Mouse (Mus musculus) embryonic facial prominence, embryonic 15.5 days (tissue): ENCODE data around the gene Syne3. TPM values are rescaled to one million over a fixed set of nuclear protein-coding genes. Genes with fewer than 3 reads are reported as not detected.

Experiments used
- ATAC-seq: fragments of 200-750 bp; cut with Nextera tagmentation; 2 replicates; pipeline ENCODE4 v1.8.0; 2017; ENCODE audit warnings: low read depth, moderate TSS enrichment; ENCODE audit not compliant: insufficient number of reproducible peaks, low FRiP score, low TSS enrichment
- H3K27ac ChIP-seq: fragments of 300-500 bp; sonication (generic); replicated peaks from 2 replicates; pipeline ENCODE4 v1.5.1; 2015; ENCODE audit warnings: mild to moderate bottlenecking, inconsistent platforms
- H3K27me3 ChIP-seq: fragments of 300-500 bp; sonication (generic); 2 replicates; pipeline ENCODE4 v1.6.1; 2015; ENCODE audit warnings: inconsistent platforms
- H3K36me3 ChIP-seq: fragments of 300-500 bp; sonication (generic); 2 replicates; pipeline ENCODE4 v1.6.1; 2015; ENCODE audit warnings: mild to moderate bottlenecking, inconsistent platforms
- H3K4me1 ChIP-seq: fragments of 300-500 bp; sonication (generic); 2 replicates; pipeline ENCODE4 v1.6.1; 2015; ENCODE audit warnings: inconsistent platforms
- H3K4me2 ChIP-seq: fragments of 300-500 bp; sonication (generic); replicated peaks from 2 replicates; pipeline ENCODE4 v1.6.1; 2015; ENCODE audit warnings: mild to moderate bottlenecking, inconsistent platforms
- H3K4me3 ChIP-seq: fragments of 300-500 bp; sonication (generic); replicated peaks from 2 replicates; pipeline ENCODE4 v1.5.1; 2015; ENCODE audit warnings: mild to moderate bottlenecking, inconsistent platforms
- H3K9ac ChIP-seq: fragments of 300-500 bp; sonication (generic); 2 replicates; pipeline ENCODE4 v1.6.1; 2015; ENCODE audit warnings: inconsistent platforms
- H3K9me3 ChIP-seq: fragments of 300-500 bp; sonication (generic); replicated peaks from 2 replicates; pipeline ENCODE4 v1.6.1; 2016; ENCODE audit warnings: inconsistent platforms
- WGBS: fragments of 180-500 bp; shearing (Covaris S2); methylation state at CpG from one replicate; pipeline ENCODE4 v1.1.7; 2015; 5-methylcytosine and 5-hydroxymethylcytosine counted together
- polyA plus RNA-seq: library from polyadenylated mRNA; unstranded; fragments of >200 nt; fragmentation: Nextera tagmentation; extraction: Ambion mirVana; gene quantifications from 2 replicates; pipeline ENCODE4 v1.2.1, GENCODE M21; 2015

Gene Syne3
- polyA plus RNA-seq, 1 experiment from 2014 or later = 3.6 TPM

- Histone ChIP-seq H3K27me3 (no peaks in the 10 kb centered on the region; the same call in 1 of the 2 replicates), H3K9ac (no peak overlapping the region), H3K4me3 (no peak overlapping the region), H3K27ac (no peak overlapping the region), H3K4me2 (no peak overlapping the region), H3K36me3 (peaks cover 8% of the 10 kb centered on the region; the same call in 1 of the 2 replicates), H3K9me3 (no peaks in the 10 kb centered on the region), H3K4me1 (no peaks in the 10 kb centered on the region)
- ATAC-seq = no peak
- WGBS = 64% methylated on average over 11 of the region's 11 CpGs
Measured at GRCm38 (mm10) chr12:104958263-104958662, 51.3 kb downstream of the Syne3 start.

DNA sequence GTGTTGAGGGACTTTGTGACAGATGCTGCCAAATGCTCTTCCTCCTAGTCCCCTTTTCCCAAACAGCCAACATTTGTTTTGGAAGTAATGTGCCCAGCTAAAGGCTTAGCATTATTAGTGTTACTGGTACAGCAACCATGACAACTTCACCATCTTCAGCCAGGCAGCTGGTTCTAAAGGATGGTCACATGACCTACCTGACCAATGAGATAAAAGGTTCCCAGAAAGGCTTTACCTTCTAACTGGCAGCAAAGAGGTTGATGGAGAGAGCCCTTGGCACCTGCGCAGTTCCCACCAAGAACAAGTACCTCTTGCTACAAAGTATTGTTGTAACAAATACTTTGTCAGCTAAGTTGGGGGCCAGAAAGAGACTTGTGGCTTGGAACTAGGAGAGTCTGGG, 52.4 kb downstream of the Syne3 start:
- Histone ChIP-seq H3K4me2 (no peak overlapping the region), H3K4me1 (no peaks in the 10 kb centered on the region), H3K36me3 (peaks cover 8% of the 10 kb centered on the region; the same call in 1 of the 2 replicates), H3K27me3 (no peaks in the 10 kb centered on the region; the same call in 1 of the 2 replicates), H3K9me3 (no peaks in the 10 kb centered on the region), H3K27ac (no peak overlapping the region), H3K4me3 (no peak overlapping the region), H3K9ac (no peak overlapping the region)
- ATAC-seq = no peak
- 94% methylated on average over 1 of the region's 1 CpGs for WGBS

DNA sequence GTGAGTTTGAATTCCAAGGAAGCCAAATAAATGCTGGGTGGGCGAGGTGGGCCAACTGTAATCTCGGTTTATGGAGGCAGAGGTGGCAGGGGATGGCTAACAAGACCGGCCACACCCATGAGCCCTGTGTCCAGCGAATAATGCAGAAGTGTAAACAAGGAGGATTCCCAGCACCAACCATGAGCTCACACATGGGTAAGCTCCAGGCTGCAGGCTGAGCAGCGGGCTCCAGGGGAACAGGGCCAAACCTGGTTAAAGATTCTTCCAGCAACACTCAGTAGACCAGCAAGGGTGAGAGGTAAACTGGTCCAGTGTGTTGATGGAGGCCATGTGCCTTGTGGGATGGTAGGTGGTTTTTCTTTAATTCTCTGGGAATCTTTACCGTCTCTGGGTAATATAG, 53.2 kb downstream of the Syne3 start:
- 78% methylated on average over 6 of the region's 6 CpGs for WGBS

GRCm38 (mm10) chr12:104955003-104955800, 54.4 kb downstream of the Syne3 start:
- no peak overlapping the region for H3K9ac ChIP-seq
- no peaks in the 10 kb centered on the region for H3K9me3 ChIP-seq
- no peaks in the 10 kb centered on the region; the same call in 1 of the 2 replicates for H3K27me3 ChIP-seq
- H3K4me2 ChIP-seq = no peak overlapping the region
- no peak overlapping the region for H3K27ac ChIP-seq
- H3K4me1 ChIP-seq = no peaks in the 10 kb centered on the region
- no peak for ATAC-seq
- H3K36me3 ChIP-seq = 0 out of 2 replicates have a peak, but pooled peaks cover 2% of the 10 kb centered on the region
- H3K4me3 ChIP-seq = no peak overlapping the region
- WGBS = 65% methylated on average over 17 of the region's 17 CpGs

More for the DNA sequence above, 53.2 kb downstream of the Syne3 start:
- no peaks in the 10 kb centered on the region; the same call in 1 of the 2 replicates for H3K27me3 ChIP-seq
- no peak overlapping the region for H3K4me3 ChIP-seq
- H3K4me1 ChIP-seq = no peaks in the 10 kb centered on the region
- H3K4me2 ChIP-seq = no peak overlapping the region
- no peaks in the 10 kb centered on the region for H3K9me3 ChIP-seq
- no peak overlapping the region for H3K9ac ChIP-seq
- H3K36me3 ChIP-seq = peaks cover 8% of the 10 kb centered on the region; the same call in 1 of the 2 replicates
- H3K27ac ChIP-seq = no peak overlapping the region
- no peak for ATAC-seq

- Histone ChIP-seq H3K9me3 (no peaks in the 10 kb centered on the region), H3K27ac (no peak overlapping the region), H3K27me3 (no peaks in the 10 kb centered on the region; the same call in 1 of the 2 replicates), H3K9ac (no peak overlapping the region), H3K4me1 (no peaks in the 10 kb centered on the region), H3K4me2 (no peak overlapping the region), H3K36me3 (0 out of 2 replicates have a peak, but pooled peaks cover 2% of the 10 kb centered on the region), H3K4me3 (no peak overlapping the region)
- WGBS = 29% methylated on average over 4 of the region's 4 CpGs
- no peak for ATAC-seq
Measured at GRCm38 (mm10) chr12:104953941-104954340, 55.7 kb downstream of the Syne3 start.

- ATAC-seq = no peak
- Histone ChIP-seq H3K4me2 (no peak overlapping the region), H3K27ac (no peak overlapping the region), H3K36me3 (0 out of 2 replicates have a peak, but pooled peaks cover 2% of the 10 kb centered on the region), H3K27me3 (no peaks in the 10 kb centered on the region), H3K4me3 (no peak overlapping the region), H3K4me1 (no peaks in the 10 kb centered on the region), H3K9me3 (no peaks in the 10 kb centered on the region), H3K9ac (no peak overlapping the region)
- WGBS = 15% methylated on average over 5 of the region's 5 CpGs
Measured at GRCm38 (mm10) chr12:104952458-104952857, 57.2 kb downstream of the Syne3 start.

GRCm38 (mm10) chr12:104947911-104948310, 61.7 kb downstream of the Syne3 start:
- H3K4me2 ChIP-seq = no peak overlapping the region
- 73% methylated on average over 2 of the region's 2 CpGs for WGBS
- no peak overlapping the region for H3K9ac ChIP-seq
- H3K4me3 ChIP-seq = no peak overlapping the region
- H3K27me3 ChIP-seq = no peaks in the 10 kb centered on the region
- H3K36me3 ChIP-seq = peaks cover 13% of the 10 kb centered on the region; the same call in 1 of the 2 replicates
- no peak overlapping the region for H3K27ac ChIP-seq
- H3K4me1 ChIP-seq = no peaks in the 10 kb centered on the region
- no peaks in the 10 kb centered on the region for H3K9me3 ChIP-seq
- no peak for ATAC-seq

GRCm38 (mm10) chr12:104946231-104946630, 63.4 kb downstream of the Syne3 start:
- Histone ChIP-seq H3K27me3 (no peaks in the 10 kb centered on the region), H3K4me3 (no peak overlapping the region), H3K4me1 (no peaks in the 10 kb centered on the region), H3K4me2 (no peak overlapping the region), H3K9me3 (no peaks in the 10 kb centered on the region), H3K36me3 (peaks cover 12% of the 10 kb centered on the region; the same call in 1 of the 2 replicates), H3K27ac (no peak overlapping the region), H3K9ac (no peak overlapping the region)
- 0 out of 2 replicates have a peak, but pooled peaks have one; percentile 19 for ATAC-seq
- WGBS = 90% methylated on average over 6 of the region's 6 CpGs

DNA sequence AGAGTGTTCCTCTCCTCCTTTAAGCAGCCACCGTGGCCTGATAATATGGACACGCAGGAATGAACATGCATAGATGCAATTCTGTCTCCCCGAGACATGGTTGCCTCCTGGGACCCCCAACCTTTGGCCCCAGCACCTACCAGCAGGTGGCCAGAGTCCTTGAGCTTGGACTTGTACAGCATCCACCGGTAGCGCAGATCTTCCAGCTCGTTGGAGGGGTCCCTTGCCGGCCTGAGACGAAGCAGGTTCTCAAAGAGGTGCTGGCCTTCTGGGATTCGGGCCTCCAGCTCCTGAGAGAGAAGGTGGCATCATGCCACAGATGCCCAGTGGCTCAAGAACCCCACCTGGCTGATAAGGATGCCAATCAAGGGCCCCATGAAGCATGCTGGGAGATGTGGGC, 69.1 kb downstream of the Syne3 start:
- Histone ChIP-seq H3K9me3 (no peaks in the 10 kb centered on the region), H3K4me3 (no peak overlapping the region), H3K27me3 (no peaks in the 10 kb centered on the region), H3K9ac (no peak overlapping the region), H3K4me2 (no peak overlapping the region), H3K36me3 (peaks cover 6% of the 10 kb centered on the region; the same call in 1 of the 2 replicates), H3K27ac (no peak overlapping the region), H3K4me1 (peaks cover 4% of the 10 kb centered on the region; the same call in 1 of the 2 replicates)
- ATAC-seq = no peak
- 83% methylated on average over 9 of the region's 9 CpGs for WGBS

DNA sequence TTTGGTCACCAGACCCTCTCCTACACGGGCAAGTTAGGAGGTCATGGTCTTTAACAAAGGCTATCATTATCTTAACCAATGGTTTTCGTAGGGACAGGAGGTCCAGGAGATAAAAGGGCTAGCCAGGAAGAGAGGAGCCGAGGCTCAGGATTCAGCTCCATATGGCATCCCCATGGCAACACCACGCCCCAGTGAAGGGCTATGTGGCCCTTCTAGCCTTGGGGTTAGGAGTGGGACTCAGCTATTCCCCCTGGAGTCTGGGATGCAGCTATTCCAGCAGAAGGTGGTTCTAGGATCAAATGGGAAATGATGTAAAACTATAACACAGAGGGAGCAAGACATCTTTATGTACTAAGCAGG, 69.6 kb downstream of the Syne3 start:
- H3K9me3 ChIP-seq = no peaks in the 10 kb centered on the region
- peaks cover 4% of the 10 kb centered on the region; the same call in 1 of the 2 replicates for H3K4me1 ChIP-seq
- no peaks in the 10 kb centered on the region for H3K27me3 ChIP-seq
- no peak overlapping the region for H3K4me3 ChIP-seq
- no peak overlapping the region for H3K4me2 ChIP-seq
- H3K9ac ChIP-seq = no peak overlapping the region
- 20% methylated on average over 4 of the region's 4 CpGs for WGBS
- no peak; the same call in 1 of the 2 replicates for ATAC-seq
- H3K36me3 ChIP-seq = peaks cover 6% of the 10 kb centered on the region; the same call in 1 of the 2 replicates
- H3K27ac ChIP-seq = no peak overlapping the region

- Histone ChIP-seq H3K4me2 (peak overlapping the region; percentile 23; the same call in 1 of the 2 replicates), H3K27ac (no peak overlapping the region)
- peak; percentile 63 for ATAC-seq
Measured at GRCm38 (mm10) chr12:104939372-104940026, 70.1 kb downstream of the Syne3 start.

More at GRCm38 (mm10) chr12:104939372-104940026, 70.1 kb downstream of the Syne3 start:
- Histone ChIP-seq H3K4me3 (no peak overlapping the region), H3K4me1 (peaks cover 4% of the 10 kb centered on the region; the same call in 1 of the 2 replicates), H3K36me3 (peaks cover 1% of the 10 kb centered on the region; the same call in 1 of the 2 replicates), H3K9ac (no peak overlapping the region), H3K9me3 (no peaks in the 10 kb centered on the region), H3K27me3 (no peaks in the 10 kb centered on the region)
- WGBS = 21% methylated on average over 13 of the region's 13 CpGs
